Mouse (Mus musculus) pancreas, adult 10 weeks (tissue): ENCODE data around the gene Pramef6. TPM values are rescaled to one million over a fixed set of nuclear protein-coding genes. Genes with fewer than 3 reads are reported as not detected.

Experiments used
- polyA plus RNA-seq: library from polyadenylated mRNA; stranded (reverse); fragments of 350-450 nt; fragmentation: Illumina TruSeq; extraction: RNeasy Lipid Tissue Mini Kit (QIAGEN cat#74804); gene quantifications from one replicate; pipeline ENCODE4 v1.2.3, GENCODE M21; 2015; ENCODE audit warnings: low read depth, low replicate concordance; ENCODE audit not compliant: insufficient read depth

Gene Pramef6
- not detected for polyA plus RNA-seq

DNA sequence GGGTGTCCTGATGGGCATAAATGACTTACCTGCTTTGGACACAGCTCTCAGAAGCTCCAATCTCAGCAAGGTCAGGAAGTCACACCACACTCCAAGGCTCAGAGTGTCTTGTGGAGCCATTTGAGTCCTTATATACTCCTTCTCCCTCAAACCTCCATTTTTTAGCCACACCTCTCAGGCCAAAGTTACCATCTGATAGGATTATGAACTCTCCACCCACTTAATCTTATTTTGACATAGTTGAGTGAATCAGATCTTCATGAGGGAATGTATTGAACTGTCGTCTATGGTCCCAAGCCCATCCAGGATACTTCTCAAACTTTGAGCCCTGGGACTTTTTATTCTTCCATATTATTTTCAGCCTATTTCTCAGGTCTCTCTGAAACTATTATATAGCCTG, at the start of gene Pramef6:
TSS of gene Pramef6 (minus strand) at position 101 of the 400 bp plus-strand sequence.

DNA sequence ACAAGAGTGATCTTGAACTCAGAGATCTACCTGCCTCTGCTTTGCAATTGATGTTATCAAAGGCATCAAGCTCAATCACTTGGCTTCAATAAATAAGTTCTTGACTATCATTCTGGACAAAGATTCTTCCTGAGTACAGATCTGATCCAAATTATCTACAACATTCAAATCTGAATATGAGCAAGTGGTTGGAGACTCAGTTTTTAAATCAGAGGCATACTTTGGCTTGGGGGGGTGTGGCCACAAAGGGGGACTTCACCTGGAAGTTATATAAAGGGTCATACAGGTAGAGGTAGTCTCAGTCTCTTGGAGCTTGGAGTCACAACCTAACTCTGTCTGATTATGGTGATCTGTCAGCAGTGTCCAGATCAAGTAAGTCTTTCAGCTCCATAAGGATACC, 54.0 kb downstream of the Pramef6 start, which contains the start of gene Gm13103:
TSS of gene Gm13103 (plus strand) at position 301 of the 400 bp plus-strand sequence.

Other genes starting within 250 kb of the Pramef6 start
- not detected for gene Gm13088, start 243.1 kb downstream of the Pramef6 start, polyA plus RNA-seq
- gene Gm13089, start 197.7 kb downstream of the Pramef6 start, polyA plus RNA-seq: not detected
- not detected for gene Gm13078, start 180.9 kb downstream of the Pramef6 start, polyA plus RNA-seq
- not detected for gene Gm13023, start 111.0 kb downstream of the Pramef6 start, polyA plus RNA-seq
- gene Gm13084, start 84.3 kb downstream of the Pramef6 start, polyA plus RNA-seq: not detected
- gene Gm13103, start 53.9 kb downstream of the Pramef6 start, polyA plus RNA-seq: not detected
- gene Pramef25, start 50.6 kb upstream of the Pramef6 start, polyA plus RNA-seq: not detected
- not detected for gene Gm13101, start 66.6 kb upstream of the Pramef6 start, polyA plus RNA-seq
- gene Pramef17, start 94.0 kb upstream of the Pramef6 start, polyA plus RNA-seq: not detected
- gene Pramel4, start 158.7 kb upstream of the Pramef6 start, polyA plus RNA-seq: not detected
- not detected for gene Gm13102, start 206.1 kb upstream of the Pramef6 start, polyA plus RNA-seq